Mouse (Mus musculus): ENCODE measurements at regions not wholly inside any gene's neighbourhood (a gene's known extent, or its start where the extent isn't known, plus 50 kb on each side); places are given as distances from the start of the nearest gene placed in this dataset.

GRCm38 (mm10) chr15:82709041-82709440 lies 54.9 kb downstream of the Cyp2d40 start:
- CTCF ChIA-PET, result interaction anchor here (0.6 kb wide), 1 partner anchor 615 kb away, joined by 6 read pairs; no protein-coding TSS in a partner anchor

- CTCF ChIA-PET, result no interaction called here
These were observed 56.1 kb downstream of the Cyp2d40 start for GRCm38 (mm10) chr15:82707906-82708305.

- CTCF ChIA-PET, result no interaction called here
These were observed 56.8 kb downstream of the Cyp2d40 start for GRCm38 (mm10) chr15:82707221-82707620.

- CTCF ChIA-PET, result no interaction called here
These were observed 57.3 kb downstream of the Cyp2d40 start for GRCm38 (mm10) chr15:82706647-82707046.

GRCm38 (mm10) chr15:82702121-82702520 lies 61.9 kb downstream of the Cyp2d40 start:
- CTCF ChIA-PET, result no interaction called here

GRCm38 (mm10) chr15:82695786-82696185 lies 68.2 kb downstream of the Cyp2d40 start:
- CTCF ChIA-PET, result no interaction called here

GRCm38 (mm10) chr15:82695238-82695637 lies 68.7 kb downstream of the Cyp2d40 start:
- CTCF ChIA-PET, result no interaction called here

GRCm38 (mm10) chr15:82694529-82694928 lies 69.5 kb downstream of the Cyp2d40 start:
- CTCF ChIA-PET, result no interaction called here

GRCm38 (mm10) chr15:82692955-82693354 lies 71.0 kb downstream of the Cyp2d40 start:
- CTCF ChIA-PET, result no interaction called here

All from spleen, embryonic (tissue).